Mouse (Mus musculus): ENCODE results near the gene Opcml. TPM values are rescaled to one million over a fixed set of nuclear protein-coding genes. Genes with fewer than 3 reads are reported as not detected.
A peak's percentile ranks its signal among the peaks of the same experiment; 100 is the strongest.

Gene Opcml
- polyA plus RNA-seq, 1 experiment from 2014 or later, result 13.3 TPM

DNA sequence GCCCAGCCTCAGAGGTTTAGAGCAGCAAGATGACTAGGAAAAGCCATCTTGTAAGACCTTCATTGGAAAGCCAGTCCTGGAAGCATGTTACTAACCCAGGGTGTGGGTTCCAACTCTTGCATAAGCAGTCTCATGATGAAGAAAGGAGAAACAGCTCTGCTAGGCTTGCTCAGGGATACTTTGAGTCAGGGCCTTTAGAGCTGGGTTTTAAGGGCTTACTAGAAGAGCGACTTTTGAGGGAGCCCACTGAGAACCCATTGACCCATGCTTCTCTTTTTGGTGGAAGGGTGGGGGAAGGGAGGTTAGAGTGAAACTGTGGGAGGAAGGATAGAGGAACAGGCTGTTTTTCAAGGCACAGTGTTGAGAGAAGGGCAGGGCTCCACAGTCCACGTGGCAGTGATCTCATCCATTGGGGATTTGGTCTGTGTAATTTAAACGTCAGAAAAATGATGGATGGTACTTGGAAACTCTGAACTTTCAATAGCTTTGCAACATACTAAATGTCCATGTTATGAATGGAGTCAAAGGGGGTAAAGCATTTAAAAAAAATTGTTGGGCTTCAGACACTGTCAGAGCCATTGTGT, 22.7 kb downstream of the Opcml start:
- DNase-seq (ENCODE audit: low spot score) (no peak), ATAC-seq (no peak)
- Histone ChIP-seq H3K27me3 (replicated peaks; ENCODE audit: control insufficient read depth, insufficient read depth, low read length) (no peaks in the 10 kb centered on the region), H3K36me3 (ENCODE audit: control insufficient read depth, insufficient read depth, low read length) (no peaks in the 10 kb centered on the region), H3K9ac (ENCODE audit: low read length) (no peak overlapping the region), H3K27ac (ENCODE audit: low read depth, low read length) (no peak overlapping the region), H3K9me3 (replicated peaks; ENCODE audit: control insufficient read depth, low read length) (no peaks in the 10 kb centered on the region), H3K4me3 (ENCODE audit: low read depth, low read length) (no peak overlapping the region), H3K4me1 (ENCODE audit: control insufficient read depth, insufficient read depth, low read length) (no peaks in the 10 kb centered on the region), H3K4me2 (ENCODE audit: low read length) (no peak overlapping the region)
- WGBS, result 43% methylated on average over 3 of the region's 3 CpGs

DNA sequence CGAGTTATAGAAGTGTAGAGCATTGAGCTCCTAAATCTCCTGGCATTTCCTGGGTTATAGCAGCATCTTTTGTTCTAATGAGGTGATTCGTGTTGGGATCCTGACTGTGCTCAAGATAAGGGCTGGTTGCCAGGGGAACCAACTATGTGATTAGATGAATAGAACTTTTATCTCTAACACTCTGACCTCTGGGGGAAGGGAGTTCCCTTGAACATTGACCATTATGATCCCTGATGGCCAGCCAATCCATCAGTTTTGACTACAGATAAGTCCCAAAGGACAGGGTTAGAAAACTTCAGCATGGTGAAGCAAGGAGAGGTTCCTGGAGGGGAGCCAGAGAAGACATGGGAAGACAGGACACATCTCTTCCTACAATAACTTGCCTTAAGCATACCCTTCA, 23.6 kb downstream of the Opcml start:
- Histone ChIP-seq H3K27ac (ENCODE audit: low read depth, low read length) (no peak overlapping the region), H3K4me1 (ENCODE audit: control insufficient read depth, insufficient read depth, low read length) (no peaks in the 10 kb centered on the region), H3K4me3 (ENCODE audit: low read depth, low read length) (no peak overlapping the region), H3K4me2 (ENCODE audit: low read length) (no peak overlapping the region), H3K9ac (ENCODE audit: low read length) (no peak overlapping the region), H3K27me3 (replicated peaks; ENCODE audit: control insufficient read depth, insufficient read depth, low read length) (no peaks in the 10 kb centered on the region), H3K9me3 (replicated peaks; ENCODE audit: control insufficient read depth, low read length) (no peaks in the 10 kb centered on the region), H3K36me3 (ENCODE audit: control insufficient read depth, insufficient read depth, low read length) (no peaks in the 10 kb centered on the region)
- no peak for ATAC-seq
- WGBS, result 22% methylated on average over 2 of the region's 2 CpGs
- no peak for DNase-seq (ENCODE audit: low spot score)

DNA sequence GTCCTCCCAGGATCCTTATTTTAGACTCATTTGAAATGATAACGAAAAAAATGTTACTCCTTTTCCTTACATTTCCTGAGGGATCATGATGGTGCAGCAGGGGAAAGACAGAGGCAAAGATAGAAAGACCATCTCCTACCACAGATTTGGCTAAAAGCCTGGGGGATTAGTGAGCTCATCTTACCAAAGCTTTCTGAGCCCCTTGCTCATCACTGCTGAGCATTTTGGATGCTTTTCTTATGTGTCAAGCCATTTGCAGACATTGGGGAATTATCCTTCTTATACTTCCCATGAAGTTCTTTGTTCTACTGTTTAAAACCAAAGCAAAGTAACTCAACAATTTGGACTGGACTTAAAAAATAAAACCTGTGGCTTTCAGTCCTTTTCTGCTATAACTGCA, 30.6 kb downstream of the Opcml start:
- no peak overlapping the region for H3K4me3 ChIP-seq (ENCODE audit: low read depth, low read length)
- no peak for DNase-seq (ENCODE audit: low spot score)
- H3K9me3 ChIP-seq (replicated peaks; ENCODE audit: control insufficient read depth, low read length), result no peaks in the 10 kb centered on the region
- no peaks in the 10 kb centered on the region for H3K27me3 ChIP-seq (replicated peaks; ENCODE audit: control insufficient read depth, insufficient read depth, low read length)
- 72% methylated on average over 1 of the region's 1 CpGs for WGBS
- H3K4me2 ChIP-seq (ENCODE audit: low read length), result no peak overlapping the region
- no peak overlapping the region for H3K9ac ChIP-seq (ENCODE audit: low read length)
- no peaks in the 10 kb centered on the region for H3K36me3 ChIP-seq (ENCODE audit: control insufficient read depth, insufficient read depth, low read length)
- H3K27ac ChIP-seq (ENCODE audit: low read depth, low read length), result no peak overlapping the region
- no peak for ATAC-seq
- no peaks in the 10 kb centered on the region; the same call in 1 of the 2 replicates for H3K4me1 ChIP-seq (ENCODE audit: control insufficient read depth, insufficient read depth, low read length)

DNA sequence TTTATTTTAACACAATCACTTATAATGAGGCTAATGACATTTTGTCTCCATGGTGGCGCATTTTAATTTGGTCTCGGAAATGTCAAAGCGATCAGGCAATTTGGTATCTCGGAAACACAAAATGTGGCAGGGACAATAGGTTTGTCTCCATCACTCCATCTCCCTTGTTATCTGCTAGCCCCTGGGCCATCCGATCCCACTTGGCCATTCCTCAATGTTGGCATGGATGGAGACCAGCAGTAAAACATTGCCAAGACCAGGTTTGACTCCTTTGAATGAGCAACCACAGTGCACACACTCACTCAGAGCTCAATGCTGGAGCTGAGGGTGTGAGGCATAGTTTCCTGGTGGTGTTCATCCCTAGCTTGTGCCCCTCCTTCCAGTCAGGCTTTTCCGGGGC, 32.1 kb downstream of the Opcml start:
- ATAC-seq (no peak), DNase-seq (ENCODE audit: low spot score) (no peak)
- no peaks in the 10 kb centered on the region; the same call in none of the 2 replicates for H3K4me1 ChIP-seq (ENCODE audit: control insufficient read depth, insufficient read depth, low read length)
- no peak overlapping the region for H3K9ac ChIP-seq (ENCODE audit: low read length)
- no peaks in the 10 kb centered on the region for H3K27me3 ChIP-seq (replicated peaks; ENCODE audit: control insufficient read depth, insufficient read depth, low read length)
- no peak overlapping the region for H3K27ac ChIP-seq (ENCODE audit: low read depth, low read length)
- H3K9me3 ChIP-seq (replicated peaks; ENCODE audit: control insufficient read depth, low read length), result no peaks in the 10 kb centered on the region
- no peak overlapping the region for H3K4me3 ChIP-seq (ENCODE audit: low read depth, low read length)
- H3K36me3 ChIP-seq (ENCODE audit: control insufficient read depth, insufficient read depth, low read length), result no peaks in the 10 kb centered on the region
- 80% methylated on average over 6 of the region's 6 CpGs for WGBS
- H3K4me2 ChIP-seq (ENCODE audit: low read length), result no peak overlapping the region

DNA sequence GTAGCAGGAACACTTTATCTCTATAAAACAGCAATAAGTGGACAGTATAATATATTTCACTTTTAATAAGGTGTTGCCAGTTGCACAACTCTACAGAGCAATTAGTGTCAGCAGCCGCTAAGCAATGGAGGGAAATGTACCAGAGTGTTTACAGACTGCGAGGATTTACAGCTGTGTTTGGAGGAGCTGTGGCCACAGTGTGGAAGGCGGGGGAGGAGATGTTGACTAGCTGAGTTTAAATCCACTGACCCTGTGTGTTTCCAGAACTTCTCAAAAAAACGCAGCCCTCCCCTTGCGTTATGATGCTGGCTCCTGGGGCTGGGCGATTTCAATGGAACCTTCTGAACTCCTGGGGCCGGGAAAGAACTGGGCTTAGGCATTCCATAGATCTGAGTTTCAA, 33.8 kb downstream of the Opcml start:
- no peak for DNase-seq (ENCODE audit: low spot score)
- Histone ChIP-seq H3K36me3 (ENCODE audit: control insufficient read depth, insufficient read depth, low read length) (no peaks in the 10 kb centered on the region), H3K27ac (ENCODE audit: low read depth, low read length) (no peak overlapping the region), H3K4me2 (ENCODE audit: low read length) (no peak overlapping the region), H3K9ac (ENCODE audit: low read length) (no peak overlapping the region), H3K27me3 (replicated peaks; ENCODE audit: control insufficient read depth, insufficient read depth, low read length) (no peaks in the 10 kb centered on the region), H3K4me1 (ENCODE audit: control insufficient read depth, insufficient read depth, low read length) (no peaks in the 10 kb centered on the region; the same call in none of the 2 replicates), H3K9me3 (replicated peaks; ENCODE audit: control insufficient read depth, low read length) (no peaks in the 10 kb centered on the region), H3K4me3 (ENCODE audit: low read depth, low read length) (no peak overlapping the region)
- WGBS, result 76% methylated on average over 7 of the region's 7 CpGs
- ATAC-seq, result no peak

DNA sequence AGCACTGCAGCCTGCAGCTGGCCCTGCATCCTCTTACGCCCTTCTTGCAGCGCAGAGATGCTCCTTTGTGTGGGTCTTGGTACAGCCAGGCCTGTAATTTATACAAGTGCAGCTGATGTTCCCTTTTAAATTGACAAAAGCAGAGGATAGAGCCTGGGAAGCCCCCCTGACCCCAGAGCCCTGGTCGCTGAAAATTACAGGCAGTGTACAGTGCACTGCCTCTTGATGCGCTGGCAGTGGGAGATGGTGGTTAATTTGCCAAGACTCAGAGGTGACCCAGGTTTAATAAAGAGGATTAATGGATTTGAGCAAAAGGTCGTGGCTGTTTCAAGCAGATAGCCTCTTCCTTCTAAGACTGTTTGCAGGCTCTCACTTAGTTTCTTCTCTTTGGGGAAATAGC, 39.9 kb downstream of the Opcml start:
- 59% methylated on average over 5 of the region's 5 CpGs for WGBS

DNA sequence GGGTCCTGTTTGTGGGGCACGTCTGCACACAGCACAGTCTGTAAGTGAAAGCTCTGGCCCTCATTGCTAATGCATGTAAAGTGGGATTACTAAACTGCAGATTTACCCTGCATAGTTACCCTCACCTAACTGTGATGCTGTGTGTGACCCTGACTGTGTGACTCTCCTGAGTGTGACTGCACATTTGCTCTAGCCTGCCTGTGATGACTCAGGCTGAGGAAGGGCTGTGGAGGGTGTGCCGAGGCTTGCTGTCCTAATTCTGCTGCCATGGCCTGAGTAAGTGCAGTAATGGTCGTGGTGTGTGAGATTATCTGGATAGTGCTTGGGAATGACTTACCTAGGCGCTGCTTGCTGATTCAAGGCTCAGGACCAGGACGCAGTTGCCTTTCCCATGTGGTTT, 52.2 kb downstream of the Opcml start:
- Histone ChIP-seq H3K4me3 (ENCODE audit: low read depth, low read length) (no peak overlapping the region), H3K9me3 (replicated peaks; ENCODE audit: control insufficient read depth, low read length) (no peaks in the 10 kb centered on the region), H3K4me1 (ENCODE audit: control insufficient read depth, insufficient read depth, low read length) (no peaks in the 10 kb centered on the region), H3K4me2 (ENCODE audit: low read length) (no peak overlapping the region), H3K9ac (ENCODE audit: low read length) (no peak overlapping the region), H3K36me3 (ENCODE audit: control insufficient read depth, insufficient read depth, low read length) (no peaks in the 10 kb centered on the region), H3K27me3 (replicated peaks; ENCODE audit: control insufficient read depth, insufficient read depth, low read length) (no peaks in the 10 kb centered on the region), H3K27ac (ENCODE audit: low read depth, low read length) (no peak overlapping the region)
- DNase-seq (ENCODE audit: low spot score) (no peak), ATAC-seq (no peak)
- 82% methylated on average over 5 of the region's 5 CpGs for WGBS

More for the DNA sequence above, 39.9 kb downstream of the Opcml start:
- no peak overlapping the region for H3K4me2 ChIP-seq (ENCODE audit: low read length)
- no peaks in the 10 kb centered on the region for H3K27me3 ChIP-seq (replicated peaks; ENCODE audit: control insufficient read depth, insufficient read depth, low read length)
- no peak overlapping the region for H3K9ac ChIP-seq (ENCODE audit: low read length)
- H3K36me3 ChIP-seq (ENCODE audit: control insufficient read depth, insufficient read depth, low read length), result no peaks in the 10 kb centered on the region
- no peak overlapping the region for H3K27ac ChIP-seq (ENCODE audit: low read depth, low read length)
- H3K4me1 ChIP-seq (ENCODE audit: control insufficient read depth, insufficient read depth, low read length), result no peaks in the 10 kb centered on the region; the same call in 1 of the 2 replicates
- no peaks in the 10 kb centered on the region for H3K9me3 ChIP-seq (replicated peaks; ENCODE audit: control insufficient read depth, low read length)
- DNase-seq (ENCODE audit: low spot score), result no peak
- H3K4me3 ChIP-seq (ENCODE audit: low read depth, low read length), result no peak overlapping the region
- ATAC-seq, result no peak

DNA sequence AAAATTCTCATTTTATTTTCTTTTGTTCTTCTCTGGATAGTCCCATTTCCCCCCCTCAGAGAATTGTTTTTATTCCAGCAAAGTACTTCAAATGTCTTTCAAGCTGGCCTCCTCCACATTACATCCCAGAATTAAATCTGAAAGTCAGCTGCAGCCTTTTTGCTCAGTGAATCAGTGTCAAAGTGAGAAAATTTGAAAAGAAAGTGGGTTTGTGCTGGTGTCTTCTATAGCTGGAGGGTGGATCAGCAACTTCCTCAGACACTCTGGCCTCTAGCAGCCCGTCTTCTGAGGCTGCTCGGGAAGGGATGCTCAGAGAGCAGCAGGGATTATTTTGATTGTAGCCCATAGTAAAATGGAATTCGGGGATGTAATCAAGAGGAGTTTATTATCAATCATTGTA, 81.0 kb downstream of the Opcml start:
- Histone ChIP-seq H3K4me1 (ENCODE audit: control insufficient read depth, insufficient read depth, low read length) (no peaks in the 10 kb centered on the region), H3K4me2 (ENCODE audit: low read length) (no peak overlapping the region), H3K36me3 (ENCODE audit: control insufficient read depth, insufficient read depth, low read length) (no peaks in the 10 kb centered on the region), H3K9me3 (replicated peaks; ENCODE audit: control insufficient read depth, low read length) (no peaks in the 10 kb centered on the region), H3K27me3 (replicated peaks; ENCODE audit: control insufficient read depth, insufficient read depth, low read length) (no peaks in the 10 kb centered on the region), H3K4me3 (ENCODE audit: low read depth, low read length) (no peak overlapping the region), H3K9ac (ENCODE audit: low read length) (no peak overlapping the region), H3K27ac (ENCODE audit: low read depth, low read length) (no peak overlapping the region)
- ATAC-seq, result no peak
- no peak for DNase-seq (ENCODE audit: low spot score)
- WGBS, result 76% methylated on average over 3 of the region's 3 CpGs

DNA sequence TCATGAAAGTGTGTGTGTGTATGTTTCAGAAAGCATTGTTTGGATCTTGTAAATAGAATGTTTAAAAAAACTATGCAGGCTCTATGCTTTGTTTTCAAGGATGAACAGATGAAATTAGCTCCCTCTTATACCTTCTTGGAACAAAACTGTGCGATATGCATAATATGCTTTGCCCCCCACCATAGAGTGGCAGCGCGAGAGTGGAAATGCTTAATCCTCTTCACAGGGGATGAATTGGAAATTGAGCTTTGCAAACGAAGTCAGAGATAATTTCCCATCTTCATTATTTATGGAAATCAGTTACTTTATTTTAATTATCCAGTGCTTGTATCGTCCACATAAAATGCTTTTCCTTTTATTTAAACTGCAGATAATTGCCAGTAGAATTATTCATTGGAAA, 99.1 kb downstream of the Opcml start:
- Histone ChIP-seq H3K36me3 (ENCODE audit: control insufficient read depth, insufficient read depth, low read length) (no peaks in the 10 kb centered on the region), H3K27ac (ENCODE audit: low read depth, low read length) (no peak overlapping the region), H3K4me3 (ENCODE audit: low read depth, low read length) (no peak overlapping the region), H3K9ac (ENCODE audit: low read length) (no peak overlapping the region), H3K27me3 (replicated peaks; ENCODE audit: control insufficient read depth, insufficient read depth, low read length) (no peaks in the 10 kb centered on the region), H3K4me2 (ENCODE audit: low read length) (no peak overlapping the region), H3K4me1 (ENCODE audit: control insufficient read depth, insufficient read depth, low read length) (no peaks in the 10 kb centered on the region), H3K9me3 (replicated peaks; ENCODE audit: control insufficient read depth, low read length) (no peaks in the 10 kb centered on the region)
- ATAC-seq (no peak), DNase-seq (ENCODE audit: low spot score) (peak; percentile 0)
- 38% methylated on average over 5 of the region's 5 CpGs for WGBS
